Mouse (Mus musculus): ENCODE measurements around the gene Taf9.

Taf9 gene

DNA sequence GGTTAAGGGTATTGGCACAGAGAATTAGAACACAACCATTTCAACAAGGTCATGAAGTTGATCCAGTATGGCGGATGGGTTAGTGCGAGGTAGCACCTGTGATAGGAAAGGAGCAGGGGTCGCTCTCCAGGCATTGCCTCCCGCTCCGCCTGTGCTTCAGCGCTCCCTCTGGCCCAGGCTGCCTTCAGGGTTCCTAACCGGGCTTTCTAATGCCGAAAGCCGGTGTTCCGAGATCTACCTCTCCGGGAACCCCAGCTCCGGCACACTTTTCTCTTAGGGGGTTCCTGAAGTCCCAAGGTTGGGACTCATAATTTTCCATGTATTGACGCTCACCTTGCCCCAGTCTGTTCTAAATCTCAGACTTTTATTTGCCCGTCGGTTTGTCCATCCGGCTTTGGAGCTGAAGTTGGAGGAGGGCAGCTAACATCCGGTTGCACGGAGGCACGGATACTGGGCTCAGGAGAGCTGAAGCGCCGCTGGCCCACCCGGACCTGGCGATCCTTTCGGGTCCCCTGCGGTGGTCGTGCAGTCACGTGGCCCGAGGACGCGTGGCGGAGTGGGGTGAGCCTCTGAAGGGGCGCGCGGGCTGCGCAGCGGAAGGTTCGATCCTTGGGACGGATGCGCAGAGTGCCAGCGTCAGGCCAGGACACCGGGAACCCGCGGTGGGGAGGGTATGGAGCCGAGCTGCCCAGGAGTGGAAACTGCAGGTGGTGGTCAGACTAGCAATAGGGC, 18.1 kb downstream of the Taf9 start, which contains the start of gene Ccdc125:
TSS of gene Ccdc125 (plus strand) at position 427 of the 732 bp plus-strand sequence.
- peak; percentile 64 for DNase-seq (ENCODE audit: extremely low spot score, low spot score)

DNA sequence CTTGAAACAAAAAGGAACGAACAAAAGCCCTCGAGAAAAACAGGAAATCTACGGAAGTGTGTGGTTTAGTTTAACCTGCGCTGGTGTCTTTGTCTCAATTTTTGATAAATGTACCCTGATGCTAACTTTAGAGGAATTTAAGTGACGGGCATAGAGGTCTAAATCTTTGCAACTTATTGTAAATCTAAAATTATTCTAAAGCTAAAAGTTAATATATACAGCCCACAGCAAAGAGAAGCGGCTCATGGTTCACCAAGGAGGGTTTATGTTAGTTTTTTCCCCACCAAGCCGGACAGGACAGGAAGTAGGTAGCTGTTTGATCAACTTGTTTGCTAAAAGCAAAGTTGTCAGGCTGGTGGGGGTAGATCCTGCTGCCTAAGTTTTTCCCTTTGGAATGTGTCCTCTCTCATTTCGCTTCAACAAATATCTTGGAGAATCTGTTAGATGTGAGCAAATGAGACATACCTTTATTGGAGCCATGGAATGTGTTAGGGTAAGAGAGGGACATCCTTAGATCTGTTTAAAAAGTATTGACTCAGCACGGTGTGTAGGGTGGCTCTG, 18.9 kb downstream of the Taf9 start:
- DNase-seq (ENCODE audit: extremely low spot score, low spot score): no peak

GRCm38 (mm10) chr13:100675936-100676635, 24.7 kb downstream of the Taf9 start:
- no peak for DNase-seq (ENCODE audit: extremely low spot score, low spot score)

DNA sequence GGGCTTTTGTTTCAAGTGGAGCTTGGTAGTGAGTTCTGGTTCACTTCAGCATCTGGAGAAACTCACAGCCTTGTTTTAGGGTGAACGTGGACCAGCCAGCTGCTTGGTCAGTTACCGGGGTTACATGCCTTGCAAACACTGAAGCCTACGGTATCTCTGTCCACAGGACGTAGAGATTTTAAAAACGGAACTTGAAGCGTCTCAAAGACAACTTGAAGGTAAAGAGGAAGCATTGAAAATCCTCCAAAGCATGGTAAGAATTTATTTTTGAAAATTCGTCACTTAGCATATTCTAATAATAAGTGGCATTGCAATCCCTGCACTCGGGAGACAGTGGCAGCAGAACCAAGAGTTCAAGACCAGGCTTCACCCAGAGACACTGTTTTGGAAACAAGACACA, 30.2 kb downstream of the Taf9 start:
- DNase-seq (ENCODE audit: extremely low spot score, low spot score): no peak

DNA sequence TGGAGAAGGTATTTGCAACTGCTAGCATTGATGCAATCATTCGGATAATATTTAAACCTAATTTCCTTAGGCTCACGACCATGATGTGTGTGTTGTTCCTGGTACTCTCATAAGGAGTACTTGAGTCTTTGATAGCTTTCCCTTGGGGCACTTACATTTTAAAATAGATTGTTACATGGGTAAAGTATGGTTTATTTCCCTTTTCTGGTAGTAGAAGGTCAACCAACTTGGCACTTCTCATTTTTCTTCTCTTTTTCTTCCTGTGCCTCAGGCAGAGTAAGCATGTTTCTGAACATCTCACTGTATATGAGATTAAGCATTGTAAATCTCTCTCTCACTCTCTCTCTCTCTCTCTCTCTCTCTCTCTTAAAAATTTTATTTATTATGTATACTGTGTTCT, 31.5 kb downstream of the Taf9 start:
- DNase-seq (ENCODE audit: extremely low spot score, low spot score): no peak

GRCm38 (mm10) chr13:100684355-100684754, 33.0 kb downstream of the Taf9 start:
- no peak for DNase-seq (ENCODE audit: extremely low spot score, low spot score)

GRCm38 (mm10) chr13:100687513-100687912, 36.1 kb downstream of the Taf9 start:
- DNase-seq (ENCODE audit: extremely low spot score, low spot score): no peak

DNA sequence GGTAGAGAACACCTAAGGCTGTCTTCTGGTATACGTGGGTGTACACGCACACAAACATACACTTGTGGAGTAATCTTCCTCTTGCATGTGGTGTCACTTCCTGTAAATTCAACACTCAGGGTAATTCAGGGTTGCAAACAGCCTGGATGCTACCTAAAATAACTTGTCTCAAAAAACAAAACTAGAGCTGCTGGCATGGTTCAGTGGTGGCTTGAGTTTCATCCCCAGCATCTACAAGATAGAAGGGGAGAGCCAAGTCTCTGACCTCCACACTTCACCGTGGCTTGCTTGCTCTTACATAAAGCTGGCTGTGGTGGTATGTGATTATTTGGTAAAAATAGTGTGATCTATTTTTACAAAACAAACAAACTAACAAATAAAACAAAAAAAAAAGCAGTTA, 46.2 kb downstream of the Taf9 start:
- DNase-seq (ENCODE audit: extremely low spot score, low spot score): no peak

- DNase-seq (ENCODE audit: extremely low spot score, low spot score): no peak
These were observed 47.5 kb downstream of the Taf9 start for GRCm38 (mm10) chr13:100698866-100699265.

DNA sequence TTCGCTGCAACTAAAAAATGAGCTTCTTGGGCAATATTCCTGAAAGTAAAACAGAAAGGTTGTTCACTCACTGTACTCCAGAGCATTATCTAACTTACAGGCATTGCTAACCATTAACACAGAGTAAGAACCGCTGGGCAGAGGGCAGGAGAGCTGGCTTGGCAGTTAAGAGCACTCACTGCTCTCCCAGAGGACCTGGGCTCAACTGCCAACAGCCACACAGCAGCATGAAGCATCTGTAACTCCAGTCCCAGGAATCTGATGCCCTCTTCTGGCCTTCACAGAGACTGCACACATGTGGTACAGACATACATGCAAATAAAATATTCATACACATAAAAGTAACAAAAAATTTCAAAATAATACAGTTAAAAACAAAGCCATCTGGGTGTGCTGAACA, 52.1 kb downstream of the Taf9 start:
- DNase-seq (ENCODE audit: extremely low spot score, low spot score): no peak

All from neural tube, embryonic 10.5 days (tissue).